Mouse (Mus musculus) hematopoietic stem cell, adult 5-6 weeks (primary cell): ENCODE data around the gene Snap47. TPM values are rescaled to one million over a fixed set of nuclear protein-coding genes. Genes with fewer than 3 reads are reported as not detected.

Source experiments
- total RNA-seq: library from RNA; stranded (forward); fragments of 172-1452, 232-1000 nt; gene quantifications from 2 replicates; pipeline ENCODE4 v1.2.3, GENCODE M21; 2017

Snap47 gene
- total RNA-seq, 1 experiment from 2014 or later, result 9.7 TPM

Other genes starting within 250 kb of the Snap47 start
- 47.6 and 49.0 TPM in 2 replicates for gene Mrpl55, start 248.7 kb downstream of the Snap47 start, total RNA-seq
- gene 2310033P09Rik, start 242.9 kb downstream of the Snap47 start, total RNA-seq, result 16.6 and 23.1 TPM in 2 replicates
- gene Arf1, start 222.9 kb downstream of the Snap47 start, total RNA-seq, result 237 and 263 TPM in 2 replicates
- not detected in 2 replicates for gene Wnt3a, start 160.4 kb downstream of the Snap47 start, total RNA-seq
- gene Wnt9a, start 144.3 kb downstream of the Snap47 start, total RNA-seq, result 0.30 TPM in 1 of 2 replicates, not detected in the other
- gene Prss38, start 75.5 kb downstream of the Snap47 start, total RNA-seq, result not detected in 2 replicates
- 5.3 and 7.8 TPM in 2 replicates for gene Jmjd4, start 1.1 kb downstream of the Snap47 start, total RNA-seq
- gene Zfp867, start 21.3 kb upstream of the Snap47 start, total RNA-seq, result 5.9 and 7.9 TPM in 2 replicates
- 18.3 and 20.8 TPM in 2 replicates for gene Zkscan17, start 75.6 kb upstream of the Snap47 start, total RNA-seq
- 3.2 and 4.9 TPM in 2 replicates for gene Nlrp3, start 90.4 kb upstream of the Snap47 start, total RNA-seq
- gene Olfr222, start 125.0 kb upstream of the Snap47 start, total RNA-seq, result not detected in 2 replicates
- not detected in 2 replicates for gene Olfr223, start 142.1 kb upstream of the Snap47 start, total RNA-seq
- 128 and 142 TPM in 2 replicates for gene Mprip, start 210.1 kb upstream of the Snap47 start, total RNA-seq